ENCODE assay signal across 7 mouse cellular contexts in genomic region chr19:4294381-4295097, GRCm38 (mm10). TPM values are rescaled to one million over a fixed set of nuclear protein-coding genes. Genes with fewer than 3 reads are reported as not detected.
DNase-seq lines count a peak whose midpoint lies in the region; ATAC-seq lines count a peak whose summit lies in the region.

No protein-coding gene starts in this region.

- H3K4me1 ChIP-seq in heart, embryonic 10.5 days = peaks cover 24% of the 10 kb centered on the region
- H3K4me1 ChIP-seq in megakaryocyte, embryonic 14.5 days = peaks cover 94% of the 10 kb centered on the region
- no peaks in the 10 kb centered on the region for H3K4me1 ChIP-seq in forebrain, embryonic 12.5 days

- peak overlapping the region; percentile 65; the same call in 1 of the 2 replicates for H3K27ac ChIP-seq in heart, embryonic 10.5 days
- no peak overlapping the region for H3K27ac ChIP-seq in forebrain, embryonic 12.5 days

- H3K27me3 ChIP-seq in heart, embryonic 10.5 days (ENCODE audit: insufficient read depth, poor library complexity, severe bottlenecking) = no peaks in the 10 kb centered on the region
- no peaks in the 10 kb centered on the region for H3K27me3 ChIP-seq in megakaryocyte, embryonic 14.5 days (replicated peaks)
- H3K27me3 ChIP-seq in forebrain, embryonic 12.5 days = no peaks in the 10 kb centered on the region

- no peak overlapping the region for H3K4me2 ChIP-seq in forebrain, embryonic 12.5 days

- no peak overlapping the region for H3K4me3 ChIP-seq in heart, embryonic 10.5 days
- H3K4me3 ChIP-seq in megakaryocyte, embryonic 14.5 days (replicated peaks) = peak overlapping the region; percentile 87
- no peak overlapping the region for H3K4me3 ChIP-seq in forebrain, embryonic 12.5 days (replicated peaks)

- peaks cover 64% of the 10 kb centered on the region for H3K36me3 ChIP-seq in heart, embryonic 10.5 days
- H3K36me3 ChIP-seq in megakaryocyte, embryonic 14.5 days (replicated peaks; ENCODE audit: low read length) = peaks cover 81% of the 10 kb centered on the region
- H3K36me3 ChIP-seq in forebrain, embryonic 12.5 days (replicated peaks) = peaks cover 43% of the 10 kb centered on the region

- 66% methylated on average over 14 of the region's 14 CpGs for WGBS in heart, embryonic 10.5 days
- WGBS in forebrain, embryonic 12.5 days = 78% methylated on average over 14 of the region's 14 CpGs

- H3K9me3 ChIP-seq in heart, embryonic 10.5 days = no peaks in the 10 kb centered on the region
- no peaks in the 10 kb centered on the region for H3K9me3 ChIP-seq in megakaryocyte, embryonic 14.5 days
- H3K9me3 ChIP-seq in forebrain, embryonic 12.5 days = no peaks in the 10 kb centered on the region

- peak; percentile 62 to 74 for DNase-seq in CD8-positive naive resting alpha-beta T cell, adult 2 months (ENCODE audit: low read depth in 2 of 2, low spot score in 2 of 2)
- peak; percentile 88 for DNase-seq in T-cell, adult 2 months (ENCODE audit: low spot score)
- DNase-seq in heart, embryonic 10.5 days (ENCODE audit: low spot score) = no peak
- DNase-seq in kidney, postnatal 14 days = peak; percentile 81
- DNase-seq in frontal cortex, postnatal 36 days (ENCODE audit: low spot score in 2 of 2) = no peak

- no peak for ATAC-seq in forebrain, embryonic 12.5 days (ENCODE audit: low FRiP score)

- no peak overlapping the region for H3K9ac ChIP-seq in forebrain, embryonic 12.5 days

RNA-seq across cellular contexts. Expression of gene Grk2, which starts 11.5 kb away (rescaled TPM):
- polyA plus RNA-seq in heart, embryonic 10.5 days (2016; fragmentation: Nextera tagmentation; extraction: Ambion mirVana) = 12.0 and 16.5 TPM in 2 replicates
- polyA plus RNA-seq in megakaryocyte, embryonic 14.5 days (2012; ENCODE audit: insufficient read depth, low replicate concordance) = 265 and 541 TPM in 2 replicates
- 18.7 and 19.0 TPM in 2 replicates for polyA plus RNA-seq in forebrain, embryonic 12.5 days (2016; fragmentation: Nextera tagmentation; extraction: Ambion mirVana)

RNA-seq across cellular contexts. Expression of gene Ankrd13d, which starts 11.6 kb away (rescaled TPM):
- polyA plus RNA-seq in heart, embryonic 10.5 days (2016; fragmentation: Nextera tagmentation; extraction: Ambion mirVana) = 1.9 and 3.6 TPM in 2 replicates
- 5.6 TPM in 1 of 2 replicates, not detected in the other for polyA plus RNA-seq in megakaryocyte, embryonic 14.5 days (2012; ENCODE audit: insufficient read depth, low replicate concordance)
- 12.6 and 14.2 TPM in 2 replicates for polyA plus RNA-seq in forebrain, embryonic 12.5 days (2016; fragmentation: Nextera tagmentation; extraction: Ambion mirVana)

RNA-seq across cellular contexts. Expression of gene Ssh3, which starts 25.6 kb away (rescaled TPM):
- 2.9 and 3.5 TPM in 2 replicates for polyA plus RNA-seq in heart, embryonic 10.5 days (2016; fragmentation: Nextera tagmentation; extraction: Ambion mirVana)
- polyA plus RNA-seq in megakaryocyte, embryonic 14.5 days (2012; ENCODE audit: insufficient read depth, low replicate concordance) = 16.5 and 28.6 TPM in 2 replicates
- 5.6 and 6.1 TPM in 2 replicates for polyA plus RNA-seq in forebrain, embryonic 12.5 days (2016; fragmentation: Nextera tagmentation; extraction: Ambion mirVana)

Comparison
In these comparisons a context has a peak if more than half of its experiments do, and no peak if none do; other contexts are left out.
1. DNase-seq: peak in CD8-positive naive resting alpha-beta T cell, adult 2 months (2 of 2), T-cell, adult 2 months (single experiment) and kidney, postnatal 14 days (single experiment); none in heart, embryonic 10.5 days (single experiment) and frontal cortex, postnatal 36 days (0 of 2).
2. RNA of gene Grk2, which starts 11.5 kb away (polyA plus RNA-seq): 265 to 541 TPM in megakaryocyte, embryonic 14.5 days; 18.7 to 19.0 TPM in forebrain, embryonic 12.5 days and 12.0 to 16.5 TPM in heart, embryonic 10.5 days; every median in the first group is over 10 times any median in the second.